Mouse (Mus musculus): ENCODE results near the gene Slc24a3. TPM values are rescaled to one million over a fixed set of nuclear protein-coding genes. Genes with fewer than 3 reads are reported as not detected.

The Slc24a3 gene
- total and polyA plus RNA-seq, 3 experiments, result 12.1 to 26.2 (median 21.1) TPM

GRCm38 (mm10) chr2:145213587-145213986 lies 46.0 kb downstream of the Slc24a3 start:
- no peak for DNase-seq

- no peak for DNase-seq
Measured at GRCm38 (mm10) chr2:145214086-145214831, 46.7 kb downstream of the Slc24a3 start.

GRCm38 (mm10) chr2:145216580-145216979 lies 49.0 kb downstream of the Slc24a3 start:
- no peak for DNase-seq

- no peak for DNase-seq
Measured at GRCm38 (mm10) chr2:145217422-145217821, 49.9 kb downstream of the Slc24a3 start.

- no peak for DNase-seq
Measured at GRCm38 (mm10) chr2:145219246-145219645, 51.7 kb downstream of the Slc24a3 start.

- DNase-seq, result no peak
Measured at GRCm38 (mm10) chr2:145223646-145224045, 56.1 kb downstream of the Slc24a3 start.

- no peak for DNase-seq
Measured at GRCm38 (mm10) chr2:145225640-145226039, 58.1 kb downstream of the Slc24a3 start.

- DNase-seq, result no peak
Measured at GRCm38 (mm10) chr2:145226100-145226499, 58.5 kb downstream of the Slc24a3 start.

- DNase-seq, result no peak
Measured at GRCm38 (mm10) chr2:145227351-145227750, 59.8 kb downstream of the Slc24a3 start.

GRCm38 (mm10) chr2:145232764-145233484 lies 65.4 kb downstream of the Slc24a3 start:
- peak; percentile 18 for DNase-seq

- DNase-seq, result peak; percentile 53
Measured at GRCm38 (mm10) chr2:145233547-145234398, 66.2 kb downstream of the Slc24a3 start.

- no peak for DNase-seq
Measured at GRCm38 (mm10) chr2:145246384-145246783, 78.8 kb downstream of the Slc24a3 start.

GRCm38 (mm10) chr2:145248185-145248584 lies 80.6 kb downstream of the Slc24a3 start:
- peak; percentile 22 for DNase-seq

GRCm38 (mm10) chr2:145257332-145257731 lies 89.8 kb downstream of the Slc24a3 start:
- peak; percentile 81 for DNase-seq

- no peak for DNase-seq
Measured at GRCm38 (mm10) chr2:145257855-145258254, 90.3 kb downstream of the Slc24a3 start.

GRCm38 (mm10) chr2:145260574-145260973 lies 93.0 kb downstream of the Slc24a3 start:
- no peak for DNase-seq

- DNase-seq, result no peak
Measured at GRCm38 (mm10) chr2:145262153-145262552, 94.6 kb downstream of the Slc24a3 start.

- DNase-seq, result no peak
Measured at GRCm38 (mm10) chr2:145266723-145267122, 99.2 kb downstream of the Slc24a3 start.

- DNase-seq, result no peak
Measured at GRCm38 (mm10) chr2:145268971-145269370, 101.4 kb downstream of the Slc24a3 start.

GRCm38 (mm10) chr2:145269410-145269809 lies 101.9 kb downstream of the Slc24a3 start:
- DNase-seq, result no peak

- DNase-seq, result peak; percentile 9
Measured at GRCm38 (mm10) chr2:145274016-145274677, 106.6 kb downstream of the Slc24a3 start.

GRCm38 (mm10) chr2:145279336-145279735 lies 111.8 kb downstream of the Slc24a3 start:
- no peak for DNase-seq

All from adrenal gland, adult 2 months (tissue).